Mouse (Mus musculus) limb, embryonic 10.5 days (tissue): Measurements from ENCODE around the gene Tiam2. TPM values are rescaled to one million over a fixed set of nuclear protein-coding genes. Genes with fewer than 3 reads are reported as not detected.
A peak's percentile ranks its signal among the peaks of the same experiment; 100 is the strongest.

Experiments
- DNase-seq: peaks from one replicate; pipeline ENCODE4 v3.0.0-alpha.2; 2017; ENCODE audit warnings: low spot score
- H3K27ac ChIP-seq: fragments of 300-500 bp; sonication (generic); 2 replicates; pipeline ENCODE4 v1.5.1; 2016; ENCODE audit warnings: mild to moderate bottlenecking
- H3K27me3 ChIP-seq: fragments of 300-500 bp; sonication (generic); 2 replicates; pipeline ENCODE4 v1.6.1; 2016; ENCODE audit warnings: low read depth, mild to moderate bottlenecking; ENCODE audit not compliant: poor library complexity, severe bottlenecking
- H3K36me3 ChIP-seq: fragments of 300-500 bp; sonication (generic); 2 replicates; pipeline ENCODE4 v1.6.1; 2016; ENCODE audit warnings: mild to moderate bottlenecking, moderate library complexity
- H3K4me1 ChIP-seq: fragments of 300-500 bp; sonication (generic); 2 replicates; pipeline ENCODE4 v1.6.1; 2016
- H3K4me3 ChIP-seq: fragments of 300-500 bp; sonication (generic); 2 replicates; pipeline ENCODE4 v1.5.1; 2016; ENCODE audit warnings: mild to moderate bottlenecking, moderate library complexity
- H3K9me3 ChIP-seq: fragments of 300-500 bp; sonication (generic); replicated peaks from 2 replicates; pipeline ENCODE4 v1.6.1; 2016; ENCODE audit warnings: mild to moderate bottlenecking
- WGBS: fragments of 180-500 bp; shearing (Covaris S2); methylation state at CpG from one replicate; pipeline ENCODE4 v1.1.7; 2016; 5-methylcytosine and 5-hydroxymethylcytosine counted together
- polyA plus RNA-seq: library from polyadenylated mRNA; unstranded; fragments of >200 nt; fragmentation: Nextera tagmentation; extraction: Ambion mirVana; gene quantifications from 2 replicates; pipeline ENCODE4 v1.2.1, GENCODE M21; 2016

Gene Tiam2
- polyA plus RNA-seq, 1 experiment from 2014 or later = 6.3 TPM

- Histone ChIP-seq H3K9me3 (no peaks in the 10 kb centered on the region), H3K4me3 (no peak overlapping the region), H3K36me3 (no peaks in the 10 kb centered on the region), H3K27me3 (no peaks in the 10 kb centered on the region), H3K4me1 (no peaks in the 10 kb centered on the region), H3K27ac (no peak overlapping the region)
- 91% methylated on average over 8 of the region's 8 CpGs for WGBS
- DNase-seq = no peak
Observed at GRCm38 (mm10) chr17:3483091-3483490, 156.7 kb downstream of the Tiam2 start.

- Histone ChIP-seq H3K4me3 (no peak overlapping the region), H3K36me3 (no peaks in the 10 kb centered on the region), H3K27me3 (no peaks in the 10 kb centered on the region), H3K27ac (no peak overlapping the region), H3K4me1 (no peaks in the 10 kb centered on the region), H3K9me3 (no peaks in the 10 kb centered on the region)
- DNase-seq = no peak
- 78% methylated on average over 7 of the region's 7 CpGs for WGBS
Observed at GRCm38 (mm10) chr17:3485851-3486250, 159.5 kb downstream of the Tiam2 start.

GRCm38 (mm10) chr17:3487211-3487610 is 160.8 kb downstream of the Tiam2 start:
- no peak for DNase-seq
- H3K9me3 ChIP-seq = no peaks in the 10 kb centered on the region
- H3K36me3 ChIP-seq = no peaks in the 10 kb centered on the region
- H3K4me3 ChIP-seq = no peak overlapping the region
- WGBS = 91% methylated on average over 4 of the region's 4 CpGs
- H3K27me3 ChIP-seq = no peaks in the 10 kb centered on the region
- no peak overlapping the region for H3K27ac ChIP-seq
- no peaks in the 10 kb centered on the region for H3K4me1 ChIP-seq

- no peaks in the 10 kb centered on the region for H3K4me1 ChIP-seq
- WGBS = 83% methylated on average over 12 of the region's 12 CpGs
- no peak overlapping the region for H3K27ac ChIP-seq
- H3K27me3 ChIP-seq = no peaks in the 10 kb centered on the region
- H3K4me3 ChIP-seq = no peak overlapping the region
- H3K36me3 ChIP-seq = no peaks in the 10 kb centered on the region
- no peaks in the 10 kb centered on the region for H3K9me3 ChIP-seq
- no peak for DNase-seq
Observed at GRCm38 (mm10) chr17:3487721-3488601, 161.6 kb downstream of the Tiam2 start.

- Histone ChIP-seq H3K27me3 (no peaks in the 10 kb centered on the region), H3K36me3 (no peaks in the 10 kb centered on the region), H3K27ac (no peak overlapping the region), H3K4me1 (no peaks in the 10 kb centered on the region), H3K4me3 (no peak overlapping the region), H3K9me3 (no peaks in the 10 kb centered on the region)
- WGBS = 85% methylated on average over 11 of the region's 11 CpGs
- no peak for DNase-seq
Observed at GRCm38 (mm10) chr17:3490216-3490895, 164.0 kb downstream of the Tiam2 start.

- no peaks in the 10 kb centered on the region for H3K36me3 ChIP-seq
- no peaks in the 10 kb centered on the region for H3K4me1 ChIP-seq
- no peaks in the 10 kb centered on the region for H3K27me3 ChIP-seq
- no peak for DNase-seq
- WGBS = 71% methylated on average over 5 of the region's 5 CpGs
- H3K9me3 ChIP-seq = no peaks in the 10 kb centered on the region
- no peak overlapping the region for H3K4me3 ChIP-seq
- H3K27ac ChIP-seq = no peak overlapping the region
Observed at GRCm38 (mm10) chr17:3491065-3491464, 164.7 kb downstream of the Tiam2 start.

- H3K4me1 ChIP-seq = no peaks in the 10 kb centered on the region
- no peak overlapping the region for H3K4me3 ChIP-seq
- 86% methylated on average over 6 of the region's 6 CpGs for WGBS
- no peaks in the 10 kb centered on the region for H3K36me3 ChIP-seq
- H3K9me3 ChIP-seq = no peaks in the 10 kb centered on the region
- no peaks in the 10 kb centered on the region for H3K27me3 ChIP-seq
- no peak for DNase-seq
- no peak overlapping the region for H3K27ac ChIP-seq
Observed at GRCm38 (mm10) chr17:3491667-3492066, 165.3 kb downstream of the Tiam2 start.

- H3K9me3 ChIP-seq = no peaks in the 10 kb centered on the region
- 73% methylated on average over 2 of the region's 2 CpGs for WGBS
- H3K36me3 ChIP-seq = no peaks in the 10 kb centered on the region
- no peak overlapping the region for H3K27ac ChIP-seq
- no peaks in the 10 kb centered on the region for H3K4me1 ChIP-seq
- DNase-seq = no peak
- H3K4me3 ChIP-seq = no peak overlapping the region
- H3K27me3 ChIP-seq = no peaks in the 10 kb centered on the region
Observed at GRCm38 (mm10) chr17:3495576-3495975, 169.2 kb downstream of the Tiam2 start.

GRCm38 (mm10) chr17:3496080-3496479 is 169.7 kb downstream of the Tiam2 start:
- WGBS = 93% methylated on average over 3 of the region's 3 CpGs
- no peak for DNase-seq
- Histone ChIP-seq H3K36me3 (no peaks in the 10 kb centered on the region), H3K9me3 (no peaks in the 10 kb centered on the region), H3K27ac (no peak overlapping the region), H3K4me3 (no peak overlapping the region), H3K4me1 (no peaks in the 10 kb centered on the region), H3K27me3 (no peaks in the 10 kb centered on the region)

- H3K4me3 ChIP-seq = no peak overlapping the region
- no peaks in the 10 kb centered on the region for H3K36me3 ChIP-seq
- H3K27ac ChIP-seq = no peak overlapping the region
- 35% methylated on average over 3 of the region's 3 CpGs for WGBS
- H3K27me3 ChIP-seq = no peaks in the 10 kb centered on the region
- H3K4me1 ChIP-seq = no peaks in the 10 kb centered on the region
- H3K9me3 ChIP-seq = no peaks in the 10 kb centered on the region
- DNase-seq = peak; percentile 55
Observed at GRCm38 (mm10) chr17:3498086-3498485, 171.7 kb downstream of the Tiam2 start.

GRCm38 (mm10) chr17:3498580-3498979 is 172.2 kb downstream of the Tiam2 start:
- Histone ChIP-seq H3K4me1 (no peaks in the 10 kb centered on the region), H3K9me3 (no peaks in the 10 kb centered on the region), H3K4me3 (no peak overlapping the region), H3K36me3 (no peaks in the 10 kb centered on the region), H3K27me3 (no peaks in the 10 kb centered on the region), H3K27ac (no peak overlapping the region)
- WGBS = 92% methylated on average over 3 of the region's 3 CpGs
- no peak for DNase-seq

- Histone ChIP-seq H3K36me3 (no peaks in the 10 kb centered on the region), H3K9me3 (no peaks in the 10 kb centered on the region), H3K27ac (no peak overlapping the region), H3K27me3 (no peaks in the 10 kb centered on the region), H3K4me3 (no peak overlapping the region), H3K4me1 (no peaks in the 10 kb centered on the region)
- no peak for DNase-seq
- 90% methylated on average over 8 of the region's 8 CpGs for WGBS
Observed at GRCm38 (mm10) chr17:3499468-3499867, 173.1 kb downstream of the Tiam2 start.

- no peaks in the 10 kb centered on the region for H3K4me1 ChIP-seq
- no peak overlapping the region for H3K27ac ChIP-seq
- H3K27me3 ChIP-seq = no peaks in the 10 kb centered on the region
- DNase-seq = no peak
- 95% methylated on average over 6 of the region's 6 CpGs for WGBS
- H3K9me3 ChIP-seq = no peaks in the 10 kb centered on the region
- H3K36me3 ChIP-seq = no peaks in the 10 kb centered on the region
- H3K4me3 ChIP-seq = no peak overlapping the region
Observed at GRCm38 (mm10) chr17:3500076-3500475, 173.7 kb downstream of the Tiam2 start.
